In the genomic region with DNA sequence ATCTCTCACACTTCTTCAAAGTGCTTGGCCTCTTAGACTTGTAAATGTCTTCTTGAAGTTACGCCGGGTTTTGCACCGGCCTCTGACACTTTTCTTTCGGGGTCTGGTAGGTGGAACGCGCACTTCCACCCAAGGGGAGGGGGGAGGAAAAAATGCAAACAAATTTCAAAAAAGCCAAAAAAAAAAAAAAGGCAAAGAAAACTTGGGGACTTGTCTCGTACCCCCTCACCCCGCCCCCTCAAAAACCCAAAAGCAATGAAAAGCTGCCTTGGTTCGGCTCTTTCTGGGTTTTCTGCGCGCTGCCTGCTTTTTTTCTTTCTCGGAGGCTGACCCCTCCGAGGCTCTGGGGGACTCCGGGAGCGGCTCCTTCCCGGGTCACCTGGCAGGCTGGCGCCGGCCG, we compare ENCODE assay signal across 9 mouse cellular contexts. TPM values are rescaled to one million over a fixed set of nuclear protein-coding genes. Genes with fewer than 3 reads are reported as not detected.
A peak's percentile ranks its signal among the peaks of the same experiment; 100 is the strongest.
DNase-seq lines count a peak whose midpoint lies in the region; ATAC-seq and TF ChIP-seq lines count a peak whose summit lies in the region.
"Had no signal": no experiment of that assay in that cellular context is flagged by ENCODE, and none has a peak within 500 bp of the region (broad histone marks: within the 10 kb centered on the region; RNA-seq: fewer than 3 reads in every experiment).

A gene (minus strand): TSS at position 120 of the 400 bp plus-strand sequence.

- DNase-seq in lung, postnatal 0 days (ENCODE audit: low spot score), result no peak
- no peak for DNase-seq in lung, postnatal 25 days (ENCODE audit: low spot score)
- DNase-seq in forebrain, embryonic 11.5 days (ENCODE audit: low spot score), result no peak
- DNase-seq in layer of hippocampus, postnatal 14 days (ENCODE audit: low spot score in 2 of 2), result no peak
- DNase-seq in midbrain, postnatal 0 days (ENCODE audit: low spot score), result no peak
- DNase-seq in urinary bladder, postnatal 4 days (ENCODE audit: low spot score in 2 of 2), result no peak
- DNase-seq in gastrocnemius, adult 8-10 months (ENCODE audit: low spot score in 2 of 2), result no peak
- DNase-seq in cerebellum, adult 8-10 months, result no peak

- no peaks in the 10 kb centered on the region for H3K36me3 ChIP-seq in lung, postnatal 0 days (ENCODE audit: insufficient read depth, low read length)
- no peaks in the 10 kb centered on the region for H3K36me3 ChIP-seq in forebrain, embryonic 11.5 days (ENCODE audit: control insufficient read depth, insufficient read depth, low read length)
- no peaks in the 10 kb centered on the region for H3K36me3 ChIP-seq in midbrain, postnatal 0 days (ENCODE audit: insufficient read depth, low read length)

- no peak for TF ChIP-seq EP300 in lung, postnatal 0 days (IDR thresholded peaks at IDR 0.05)

- peak within 1 kb of the TSS; percentile 99 for H3K4me2 ChIP-seq in lung, postnatal 0 days (replicated peaks; ENCODE audit: low read depth, low read length)
- H3K4me2 ChIP-seq in forebrain, embryonic 11.5 days (ENCODE audit: low read depth, low read length, severe bottlenecking), result peak within 1 kb of the TSS; percentile 74
- H3K4me2 ChIP-seq in midbrain, postnatal 0 days (ENCODE audit: low read depth, low read length, poor library complexity, severe bottlenecking), result peak within 1 kb of the TSS; percentile 95

- 0 out of 2 replicates have a peak, but pooled peaks have one; percentile 6 for ATAC-seq in lung, postnatal 0 days
- no peak for ATAC-seq in forebrain, embryonic 11.5 days (replicated peaks; ENCODE audit: low FRiP score)
- ATAC-seq in midbrain, postnatal 0 days (ENCODE audit: low FRiP score), result no peak

- H3K27ac ChIP-seq in lung, postnatal 0 days (ENCODE audit: low read length), result no peak within 1 kb of the TSS
- H3K27ac ChIP-seq in forebrain, embryonic 11.5 days (ENCODE audit: low read depth, low read length), result peak within 1 kb of the TSS; percentile 96
- peak within 1 kb of the TSS; percentile 80 for H3K27ac ChIP-seq in midbrain, postnatal 0 days (ENCODE audit: low read depth, low read length)

- no peak within 1 kb of the TSS for H3K9ac ChIP-seq in lung, postnatal 0 days (replicated peaks; ENCODE audit: low read depth)
- peak within 1 kb of the TSS; percentile 98 for H3K9ac ChIP-seq in forebrain, embryonic 11.5 days (ENCODE audit: low read length)
- peak within 1 kb of the TSS; percentile 82 for H3K9ac ChIP-seq in midbrain, postnatal 0 days (replicated peaks; ENCODE audit: low read length, poor library complexity, severe bottlenecking)

- 0 out of 2 replicates have a peak, but pooled peaks cover 4% of the 10 kb centered on the region for H3K4me1 ChIP-seq in lung, postnatal 0 days (ENCODE audit: insufficient read depth, low read depth, low read length)
- peaks cover 21% of the 10 kb centered on the region for H3K4me1 ChIP-seq in forebrain, embryonic 11.5 days (replicated peaks; ENCODE audit: control insufficient read depth, insufficient read depth, low read length)
- 0 out of 2 replicates have a peak, but pooled peaks cover 2% of the 10 kb centered on the region for H3K4me1 ChIP-seq in midbrain, postnatal 0 days (ENCODE audit: insufficient read depth, low read length)

- peak within 1 kb of the TSS; percentile 54 for H3K4me3 ChIP-seq in lung, postnatal 0 days (ENCODE audit: low read depth, low read length)
- peak within 1 kb of the TSS; percentile 96 for H3K4me3 ChIP-seq in forebrain, embryonic 11.5 days (ENCODE audit: low read depth, low read length)
- H3K4me3 ChIP-seq in midbrain, postnatal 0 days (ENCODE audit: low read depth, low read length), result peak within 1 kb of the TSS; percentile 81

- WGBS in lung, postnatal 0 days, result 3% methylated on average over 14 of the region's 19 CpGs
- WGBS in forebrain, embryonic 11.5 days, result under 1% methylated on average over 19 of the region's 19 CpGs
- WGBS in midbrain, postnatal 0 days, result 0% methylated on average over 18 of the region's 19 CpGs

- H3K9me3 ChIP-seq in lung, postnatal 0 days (ENCODE audit: low read length), result no peaks in the 10 kb centered on the region
- no peaks in the 10 kb centered on the region for H3K9me3 ChIP-seq in forebrain, embryonic 11.5 days (ENCODE audit: control insufficient read depth, low read length)
- H3K9me3 ChIP-seq in midbrain, postnatal 0 days (ENCODE audit: low read length), result no peaks in the 10 kb centered on the region

- H3K27me3 ChIP-seq in lung, postnatal 0 days (replicated peaks; ENCODE audit: insufficient read depth, low read length), result peaks cover 38% of the 10 kb centered on the region
- peaks cover 2% of the 10 kb centered on the region; the same call in 1 of the 2 replicates for H3K27me3 ChIP-seq in forebrain, embryonic 11.5 days (ENCODE audit: control insufficient read depth, insufficient read depth, low read length)
- 0 out of 2 replicates have a peak, but pooled peaks cover 3% of the 10 kb centered on the region for H3K27me3 ChIP-seq in midbrain, postnatal 0 days (ENCODE audit: insufficient read depth, low read length)

- no peak for TF ChIP-seq CTCF in lung, postnatal 0 days (IDR thresholded peaks at IDR 0.05)
- TF ChIP-seq CTCF in midbrain, postnatal 0 days (IDR thresholded peaks at IDR 0.05), result no peak

RNA-seq across cellular contexts. Expression of the gene that starts here (rescaled TPM):
- 0.44 and 0.46 TPM in 2 replicates for polyA plus RNA-seq in lung, postnatal 0 days (2015; fragmentation: Nextera tagmentation; extraction: Ambion mirVana)
- 19.4 and 24.2 TPM in 2 replicates for polyA plus RNA-seq in forebrain, embryonic 11.5 days (2014; fragmentation: Nextera tagmentation; extraction: Ambion mirVana)
- 100 to 1,000 TPM; 108 to 112 TPM for total RNA-seq in layer of hippocampus, postnatal 14 days (2021)
- total RNA-seq in midbrain, postnatal 0 days (2014; rRNA removed), result 55.2 and 56.8 TPM in 2 replicates
- polyA plus RNA-seq in midbrain, postnatal 0 days (2015; fragmentation: Nextera tagmentation; extraction: Ambion mirVana), result 18.9 and 19.0 TPM in 2 replicates
- total RNA-seq in gastrocnemius, adult 8-10 months (2022), result under 1 TPM in 1 of 4 experiments, not detected in 3; 0.02 TPM
- total RNA-seq: common myeloid progenitor, adult 5-6 weeks had no signal

Comparison
In these comparisons a context has a peak if more than half of its experiments do, and no peak if none do; other contexts are left out.
1. RNA of the gene that starts here (total RNA-seq): 108 to 112 TPM in layer of hippocampus, postnatal 14 days and 55.2 to 56.8 TPM in midbrain, postnatal 0 days; 0.02 TPM in gastrocnemius, adult 8-10 months; every median in the first group is over 10 times any median in the second.
2. RNA of the gene that starts here (polyA plus RNA-seq): 19.4 to 24.2 TPM in forebrain, embryonic 11.5 days and 18.9 to 19.0 TPM in midbrain, postnatal 0 days; 0.44 to 0.46 TPM in lung, postnatal 0 days; every median in the first group is over 10 times any median in the second.
3. Peak in ATAC-seq, H3K4me3 ChIP-seq and H3K4me2 ChIP-seq in lung, postnatal 0 days; RNA of the gene not detected or under 1 TPM.
4. Peak in every context shown above with its lines, with median percentiles within 50 percentile points of each other: H3K4me2 ChIP-seq and H3K4me3 ChIP-seq.